Mouse (Mus musculus) lung, postnatal 0 days (tissue): ENCODE measurements around the gene Rsf1. TPM values are rescaled to one million over a fixed set of nuclear protein-coding genes. Genes with fewer than 3 reads are reported as not detected.
A peak's percentile ranks its signal among the peaks of the same experiment; 100 is the strongest.

Experiments used
- ATAC-seq: fragments of 200-750 bp; cut with Nextera tagmentation; 2 replicates; pipeline ENCODE4 v1.8.0; 2017; ENCODE audit warnings: moderate library complexity
- DNase-seq: peaks from one replicate; pipeline ENCODE4 v3.0.0-alpha.2; 2016; ENCODE audit warnings: low spot score
- H3K27ac ChIP-seq: fragments of 300-500 bp; sonication (generic); 2 replicates; pipeline ENCODE4 v1.5.1; 2014; ENCODE audit warnings: antibody characterized with exemption, mild to moderate bottlenecking, low read length, mixed read lengths
- H3K27me3 ChIP-seq: fragments of 300-500 bp; sonication (generic); replicated peaks from 2 replicates; pipeline ENCODE4 v1.6.1; 2014; ENCODE audit warnings: low read length, mixed read lengths; ENCODE audit not compliant: insufficient read depth
- H3K36me3 ChIP-seq: fragments of 300-500 bp; sonication (generic); 2 replicates; pipeline ENCODE4 v1.6.1; 2014; ENCODE audit warnings: low read length, mixed read lengths; ENCODE audit not compliant: insufficient read depth
- H3K4me1 ChIP-seq: fragments of 300-500 bp; sonication (generic); 2 replicates; pipeline ENCODE4 v1.6.1; 2014; ENCODE audit warnings: antibody characterized with exemption, low read depth, low read length, mixed read lengths; ENCODE audit not compliant: insufficient read depth
- H3K4me2 ChIP-seq: fragments of 300-500 bp; sonication (generic); replicated peaks from 2 replicates; pipeline ENCODE4 v1.6.1; 2014; ENCODE audit warnings: low read depth, mild to moderate bottlenecking, low read length, moderate library complexity, mixed read lengths
- H3K4me3 ChIP-seq: fragments of 300-500 bp; sonication (generic); 2 replicates; pipeline ENCODE4 v1.5.1; 2014; ENCODE audit warnings: low read depth, low read length
- H3K9ac ChIP-seq: fragments of 300-500 bp; sonication (generic); replicated peaks from 2 replicates; pipeline ENCODE4 v1.6.1; 2014; ENCODE audit warnings: low read depth, mild to moderate bottlenecking
- H3K9me3 ChIP-seq: fragments of 300-500 bp; sonication (generic); 2 replicates; pipeline ENCODE4 v1.6.1; 2016; ENCODE audit warnings: low read length, mixed read lengths
- CTCF ChIP-seq: IDR thresholded peaks from 2 replicates; pipeline ENCODE4 v1.5.1; 2016; ENCODE audit warnings: antibody characterized with exemption, mild to moderate bottlenecking
- EP300 ChIP-seq: IDR thresholded peaks from 2 replicates; pipeline ENCODE4 v1.6.1; 2016; ENCODE audit warnings: antibody characterized with exemption, mild to moderate bottlenecking, control low read depth
- WGBS: fragments of 180-500 bp; shearing (Covaris S2); extraction: QIAGEN DNeasy Blood & Tissue Kit; methylation state at CpG from one replicate; pipeline ENCODE4 v1.1.7; 2014; 5-methylcytosine and 5-hydroxymethylcytosine counted together
- polyA plus RNA-seq: library from polyadenylated mRNA; unstranded; fragments of >200 nt; fragmentation: Nextera tagmentation; extraction: Ambion mirVana; gene quantifications from 2 replicates; pipeline ENCODE4 v1.2.1, GENCODE M21; 2015

The Rsf1 gene
- polyA plus RNA-seq, 1 experiment from 2014 or later = 16.2 TPM

DNA sequence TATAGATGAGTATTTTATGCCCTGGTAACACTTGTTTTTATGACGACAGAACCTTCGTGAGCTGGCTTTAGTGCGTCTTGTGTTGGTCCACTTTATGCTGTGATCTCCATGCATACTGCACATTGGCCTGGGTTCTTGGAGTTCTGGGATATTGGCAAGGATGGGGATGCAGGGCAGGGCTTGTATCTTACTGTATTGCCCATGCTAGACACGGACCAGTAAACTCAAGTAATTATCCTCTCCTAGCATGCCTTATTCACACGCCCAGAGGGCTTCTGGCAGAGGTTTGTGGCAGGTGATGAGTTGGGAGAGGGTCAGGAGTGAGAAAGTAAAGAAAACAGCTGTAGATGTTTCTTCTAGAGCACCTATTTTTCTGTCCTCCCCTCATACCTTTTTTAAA, 135.0 kb downstream of the Rsf1 start:
- H3K27me3 ChIP-seq = no peaks in the 10 kb centered on the region
- DNase-seq = no peak
- peaks cover 34% of the 10 kb centered on the region; the same call in 1 of the 2 replicates for H3K36me3 ChIP-seq
- H3K4me1 ChIP-seq = no peaks in the 10 kb centered on the region
- no peaks in the 10 kb centered on the region for H3K9me3 ChIP-seq
- no peak overlapping the region for H3K4me2 ChIP-seq
- TF ChIP-seq CTCF = no peak
- no peak for TF ChIP-seq EP300
- WGBS = 97% methylated on average over 5 of the region's 5 CpGs
- no peak overlapping the region for H3K4me3 ChIP-seq
- no peak overlapping the region for H3K9ac ChIP-seq
- ATAC-seq = no peak
- H3K27ac ChIP-seq = no peak overlapping the region

DNA sequence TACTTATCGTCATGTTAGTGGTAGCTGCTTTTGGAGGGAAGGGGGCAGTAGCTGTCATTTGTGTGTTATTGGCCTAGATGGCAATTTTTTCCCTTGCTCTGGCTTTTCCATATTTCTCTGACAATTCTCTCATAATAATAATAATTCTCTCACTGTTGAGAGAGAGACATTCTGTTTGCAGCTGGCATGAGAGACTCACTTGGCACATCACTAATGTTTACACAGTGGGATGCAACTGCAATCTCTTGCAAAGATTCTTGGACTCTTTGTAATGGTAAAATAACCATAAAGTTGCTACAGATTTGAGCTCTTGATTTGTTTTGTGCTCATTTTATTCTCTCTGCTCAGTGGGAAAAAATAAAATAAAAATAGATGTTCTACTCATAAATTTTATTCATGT, 137.6 kb downstream of the Rsf1 start:
- peak; percentile 19 for DNase-seq
- H3K36me3 ChIP-seq = peaks cover 34% of the 10 kb centered on the region; the same call in 1 of the 2 replicates
- no peak overlapping the region for H3K27ac ChIP-seq

DNA sequence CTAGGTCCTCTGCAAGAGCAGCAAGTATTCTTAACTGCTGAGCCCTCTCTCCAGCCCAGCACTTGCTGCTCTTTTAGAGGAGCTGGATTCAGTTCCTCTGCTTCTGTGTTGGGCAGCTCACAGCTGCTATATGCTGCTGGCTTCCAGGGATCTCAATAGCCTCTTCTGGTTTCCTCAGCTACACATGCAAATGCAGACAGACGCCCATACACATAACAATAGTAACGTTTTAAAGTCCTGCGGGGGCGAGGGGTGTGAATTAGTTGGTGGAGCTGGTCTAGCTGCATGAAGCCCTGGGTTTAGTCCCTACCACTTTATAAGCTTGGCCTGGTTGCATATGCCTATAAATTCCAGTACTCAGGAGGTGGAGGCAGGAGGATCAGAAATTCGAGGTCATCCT, 139.4 kb downstream of the Rsf1 start:
- 83% methylated on average over 5 of the region's 5 CpGs for WGBS
- ATAC-seq (no peak), DNase-seq (no peak)
- Histone ChIP-seq H3K9ac (no peak overlapping the region), H3K27me3 (no peaks in the 10 kb centered on the region), H3K4me2 (no peak overlapping the region), H3K27ac (no peak overlapping the region), H3K4me1 (no peaks in the 10 kb centered on the region), H3K9me3 (no peaks in the 10 kb centered on the region), H3K36me3 (peaks cover 27% of the 10 kb centered on the region; the same call in 1 of the 2 replicates), H3K4me3 (no peak overlapping the region)
- TF ChIP-seq EP300 = no peak
- no peak for TF ChIP-seq CTCF

More for the DNA sequence above, 137.6 kb downstream of the Rsf1 start:
- no peak for TF ChIP-seq CTCF
- TF ChIP-seq EP300 = no peak
- no peak for ATAC-seq
- Histone ChIP-seq H3K4me3 (no peak overlapping the region), H3K4me1 (no peaks in the 10 kb centered on the region), H3K4me2 (no peak overlapping the region), H3K27me3 (no peaks in the 10 kb centered on the region), H3K9ac (no peak overlapping the region), H3K9me3 (no peaks in the 10 kb centered on the region)
- 68% methylated on average over 1 of the region's 1 CpGs for WGBS

DNA sequence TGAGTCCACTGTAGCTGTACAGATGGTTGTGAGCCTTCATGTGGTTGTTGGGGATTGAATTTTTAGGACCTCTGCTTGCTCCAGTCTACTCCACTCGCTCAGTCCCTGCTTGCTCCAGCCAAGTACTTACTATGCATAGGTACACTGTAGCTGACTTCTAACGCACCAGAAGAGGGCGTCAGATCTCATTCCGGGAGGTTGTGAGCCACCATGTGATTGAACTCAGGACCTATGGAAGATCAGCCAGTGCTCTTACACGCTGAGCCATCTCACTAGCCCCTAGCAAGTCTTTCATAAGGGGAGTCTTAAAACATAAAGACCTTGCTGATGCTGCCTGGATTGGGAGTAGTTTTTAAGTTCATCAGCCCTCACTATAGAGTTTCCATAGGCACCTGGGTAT, 140.4 kb downstream of the Rsf1 start:
- Histone ChIP-seq H3K4me3 (no peak overlapping the region), H3K27ac (no peak overlapping the region), H3K4me2 (no peak overlapping the region), H3K4me1 (no peaks in the 10 kb centered on the region), H3K9ac (no peak overlapping the region), H3K9me3 (no peaks in the 10 kb centered on the region), H3K27me3 (no peaks in the 10 kb centered on the region), H3K36me3 (peaks cover 16% of the 10 kb centered on the region; the same call in 1 of the 2 replicates)
- 80% methylated on average over 5 of the region's 5 CpGs for WGBS
- no peak for TF ChIP-seq EP300
- 0 out of 2 replicates have a peak, but pooled peaks have one; percentile 6 for TF ChIP-seq CTCF
- ATAC-seq (no peak), DNase-seq (no peak)

DNA sequence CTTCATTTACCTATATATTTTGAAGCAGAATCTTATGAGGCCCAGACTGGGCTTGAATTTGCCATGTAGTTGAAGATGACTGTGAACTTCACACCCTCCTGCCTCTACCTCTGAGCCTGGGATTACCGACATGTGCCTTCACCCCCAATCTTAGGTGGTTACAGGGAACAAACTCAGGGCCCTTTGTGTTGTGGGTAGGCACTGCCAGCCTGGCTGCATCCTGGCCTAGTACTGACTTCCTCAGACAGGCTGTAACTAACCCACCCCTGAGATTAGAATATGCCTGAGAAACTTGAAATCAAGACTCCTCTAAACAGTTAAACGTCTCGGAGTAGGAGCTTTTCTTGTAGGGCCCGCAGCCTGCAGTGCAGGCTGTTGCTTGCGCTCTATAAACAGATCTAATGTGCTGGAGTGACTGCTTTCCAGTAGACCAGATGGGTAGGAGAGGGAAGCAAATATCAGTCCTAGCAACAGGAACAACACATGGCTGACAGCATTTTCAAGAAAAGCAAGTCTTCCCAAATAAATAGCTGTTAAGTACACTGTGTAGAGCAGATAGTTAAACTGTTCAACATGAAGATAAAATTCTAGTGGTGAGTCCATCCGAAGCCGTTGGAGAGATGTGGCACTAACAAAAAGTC, 142.7 kb downstream of the Rsf1 start:
- Histone ChIP-seq H3K4me2 (no peak overlapping the region), H3K4me1 (no peaks in the 10 kb centered on the region), H3K4me3 (no peak overlapping the region), H3K27me3 (no peaks in the 10 kb centered on the region), H3K9ac (no peak overlapping the region), H3K9me3 (no peaks in the 10 kb centered on the region), H3K27ac (no peak overlapping the region), H3K36me3 (peaks cover 16% of the 10 kb centered on the region; the same call in 1 of the 2 replicates)
- DNase-seq (no peak), ATAC-seq (no peak)
- TF ChIP-seq CTCF (no peak), EP300 (no peak)
- 87% methylated on average over 7 of the region's 7 CpGs for WGBS

DNA sequence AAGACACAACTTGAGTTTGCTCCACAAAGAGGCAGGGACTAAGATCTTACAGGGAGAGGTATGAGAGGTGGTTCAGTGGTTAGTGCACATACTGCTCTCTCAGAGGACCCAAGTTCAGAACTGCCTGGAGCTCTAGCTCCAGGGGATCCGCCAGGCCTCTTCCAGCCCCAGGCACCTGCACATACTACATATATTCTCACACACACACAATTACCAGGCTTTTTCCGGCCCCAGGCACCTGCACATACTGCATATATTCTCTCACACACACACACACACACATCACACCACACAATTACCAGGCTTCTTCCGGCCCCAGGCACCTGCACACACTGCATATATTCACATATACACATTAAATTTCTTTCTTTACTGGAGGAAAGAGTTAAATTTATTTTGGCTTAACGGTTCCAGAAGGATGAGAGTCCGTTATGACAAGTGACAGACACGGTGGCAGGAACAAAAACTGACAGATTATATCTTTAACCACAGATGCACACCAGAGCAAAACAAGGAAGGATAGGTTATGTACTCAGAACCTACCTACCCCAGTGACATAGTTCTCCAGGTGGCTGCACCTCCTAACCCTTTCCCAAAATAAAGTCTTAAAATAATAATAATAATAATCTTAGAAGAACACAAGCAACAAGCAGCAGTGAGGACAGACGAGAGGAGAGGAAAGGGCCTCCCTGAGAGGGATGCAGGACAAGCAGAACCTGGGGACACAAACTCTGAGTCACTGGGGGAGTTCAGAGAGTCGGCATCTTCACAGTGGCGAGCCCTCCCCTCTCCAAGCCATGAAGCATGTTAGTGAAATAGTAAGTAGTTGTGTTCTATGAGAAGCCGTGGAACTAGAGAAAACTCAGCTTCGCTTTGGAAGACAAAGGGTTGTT, 144.2 kb downstream of the Rsf1 start:
- H3K4me2 ChIP-seq = no peak overlapping the region
- ATAC-seq = no peak
- 82% methylated on average over 11 of the region's 11 CpGs for WGBS

More for the DNA sequence above, 144.2 kb downstream of the Rsf1 start:
- no peak for DNase-seq
- H3K36me3 ChIP-seq = peaks cover 4% of the 10 kb centered on the region; the same call in 1 of the 2 replicates
- H3K9me3 ChIP-seq = no peaks in the 10 kb centered on the region
- no peak overlapping the region for H3K27ac ChIP-seq
- TF ChIP-seq EP300 = no peak
- TF ChIP-seq CTCF = no peak
- H3K4me3 ChIP-seq = no peak overlapping the region
- H3K9ac ChIP-seq = no peak overlapping the region
- no peaks in the 10 kb centered on the region for H3K4me1 ChIP-seq
- H3K27me3 ChIP-seq = no peaks in the 10 kb centered on the region
